Mouse (Mus musculus): Measurements from ENCODE around the gene Ptch2. TPM values are rescaled to one million over a fixed set of nuclear protein-coding genes. Genes with fewer than 3 reads are reported as not detected.

Ptch2 gene
- polyA plus RNA-seq (2015; fragmentation: Nextera tagmentation; extraction: Ambion mirVana) = 0.72 and 1.4 TPM in 2 replicates

GRCm38 (mm10) chr4:117095551-117096452 is at the start of gene Ptch2:
Gene Ptch2 (plus strand): TSS chr4:117096075.

GRCm38 (mm10) chr4:117125348-117125909 is 29.6 kb downstream of the Ptch2 start, which contains the start of gene Btbd19:
Gene Btbd19 (minus strand): TSS chr4:117125725.

GRCm38 (mm10) chr4:117126675-117127290 is 30.9 kb downstream of the Ptch2 start, which contains the start of gene Tctex1d4:
Gene Tctex1d4 (plus strand): TSS chr4:117126794.

GRCm38 (mm10) chr4:117133817-117134600 is 38.1 kb downstream of the Ptch2 start, which contains the start of gene Plk3:
Gene Plk3 (minus strand): TSS chr4:117133963.

GRCm38 (mm10) chr4:117155792-117156355 is 60.0 kb downstream of the Ptch2 start, which contains the start of gene Rps8:
Gene Rps8 (minus strand): TSS chr4:117156243.

Other genes with a start within 250 kb of the Ptch2 start
- gene Zswim5, start 218.7 kb upstream of the Ptch2 start, polyA plus RNA-seq (2015; fragmentation: Nextera tagmentation; extraction: Ambion mirVana) = 0.06 and 0.10 TPM in 2 replicates
- gene Urod, start 101.7 kb upstream of the Ptch2 start, polyA plus RNA-seq (2015; fragmentation: Nextera tagmentation; extraction: Ambion mirVana) = 523 and 599 TPM in 2 replicates
- gene Hectd3, start 100.8 kb upstream of the Ptch2 start, polyA plus RNA-seq (2015; fragmentation: Nextera tagmentation; extraction: Ambion mirVana) = 6.7 and 7.3 TPM in 2 replicates
- gene Eif2b3, start 76.7 kb upstream of the Ptch2 start, polyA plus RNA-seq (2015; fragmentation: Nextera tagmentation; extraction: Ambion mirVana) = 30.1 and 34.1 TPM in 2 replicates
- gene Btbd19, start 29.6 kb downstream of the Ptch2 start, polyA plus RNA-seq (2015; fragmentation: Nextera tagmentation; extraction: Ambion mirVana) = 6.3 and 7.6 TPM in 2 replicates
- gene Tctex1d4, start 30.7 kb downstream of the Ptch2 start, polyA plus RNA-seq (2015; fragmentation: Nextera tagmentation; extraction: Ambion mirVana) = 0.25 and 0.36 TPM in 2 replicates
- 1.3 and 1.7 TPM in 2 replicates for gene Plk3, start 37.9 kb downstream of the Ptch2 start, polyA plus RNA-seq (2015; fragmentation: Nextera tagmentation; extraction: Ambion mirVana)
- gene Rps8, start 60.2 kb downstream of the Ptch2 start, polyA plus RNA-seq (2015; fragmentation: Nextera tagmentation; extraction: Ambion mirVana) = 1,013 and 1,054 TPM in 2 replicates
- gene Kif2c, start 86.6 kb downstream of the Ptch2 start, polyA plus RNA-seq (2015; fragmentation: Nextera tagmentation; extraction: Ambion mirVana) = 30.7 and 33.6 TPM in 2 replicates
- 4.1 and 6.7 TPM in 2 replicates for gene Tmem53, start 155.9 kb downstream of the Ptch2 start, polyA plus RNA-seq (2015; fragmentation: Nextera tagmentation; extraction: Ambion mirVana)
- gene Armh1, start 156.1 kb downstream of the Ptch2 start, polyA plus RNA-seq (2015; fragmentation: Nextera tagmentation; extraction: Ambion mirVana) = 0.08 and 0.10 TPM in 2 replicates

All from spleen, postnatal 0 days (tissue).